Mouse (Mus musculus) embryonic facial prominence, embryonic 15.5 days (tissue): Measurements from ENCODE around the gene Tmem200c. TPM values are rescaled to one million over a fixed set of nuclear protein-coding genes. Genes with fewer than 3 reads are reported as not detected.
A peak's percentile ranks its signal among the peaks of the same experiment; 100 is the strongest.

Experiments
- ATAC-seq: fragments of 200-750 bp; cut with Nextera tagmentation; 2 replicates; pipeline ENCODE4 v1.8.0; 2017; ENCODE audit warnings: low read depth, moderate TSS enrichment; ENCODE audit not compliant: insufficient number of reproducible peaks, low FRiP score, low TSS enrichment
- H3K27ac ChIP-seq: fragments of 300-500 bp; sonication (generic); replicated peaks from 2 replicates; pipeline ENCODE4 v1.5.1; 2015; ENCODE audit warnings: mild to moderate bottlenecking, inconsistent platforms
- H3K27me3 ChIP-seq: fragments of 300-500 bp; sonication (generic); 2 replicates; pipeline ENCODE4 v1.6.1; 2015; ENCODE audit warnings: inconsistent platforms
- H3K36me3 ChIP-seq: fragments of 300-500 bp; sonication (generic); 2 replicates; pipeline ENCODE4 v1.6.1; 2015; ENCODE audit warnings: mild to moderate bottlenecking, inconsistent platforms
- H3K4me1 ChIP-seq: fragments of 300-500 bp; sonication (generic); 2 replicates; pipeline ENCODE4 v1.6.1; 2015; ENCODE audit warnings: inconsistent platforms
- H3K4me2 ChIP-seq: fragments of 300-500 bp; sonication (generic); replicated peaks from 2 replicates; pipeline ENCODE4 v1.6.1; 2015; ENCODE audit warnings: mild to moderate bottlenecking, inconsistent platforms
- H3K4me3 ChIP-seq: fragments of 300-500 bp; sonication (generic); replicated peaks from 2 replicates; pipeline ENCODE4 v1.5.1; 2015; ENCODE audit warnings: mild to moderate bottlenecking, inconsistent platforms
- H3K9ac ChIP-seq: fragments of 300-500 bp; sonication (generic); 2 replicates; pipeline ENCODE4 v1.6.1; 2015; ENCODE audit warnings: inconsistent platforms
- H3K9me3 ChIP-seq: fragments of 300-500 bp; sonication (generic); replicated peaks from 2 replicates; pipeline ENCODE4 v1.6.1; 2016; ENCODE audit warnings: inconsistent platforms
- WGBS: fragments of 180-500 bp; shearing (Covaris S2); methylation state at CpG from one replicate; pipeline ENCODE4 v1.1.7; 2015; 5-methylcytosine and 5-hydroxymethylcytosine counted together
- polyA plus RNA-seq: library from polyadenylated mRNA; unstranded; fragments of >200 nt; fragmentation: Nextera tagmentation; extraction: Ambion mirVana; gene quantifications from 2 replicates; pipeline ENCODE4 v1.2.1, GENCODE M21; 2015

The Tmem200c gene
- polyA plus RNA-seq, 1 experiment from 2014 or later, result 2.1 TPM

DNA sequence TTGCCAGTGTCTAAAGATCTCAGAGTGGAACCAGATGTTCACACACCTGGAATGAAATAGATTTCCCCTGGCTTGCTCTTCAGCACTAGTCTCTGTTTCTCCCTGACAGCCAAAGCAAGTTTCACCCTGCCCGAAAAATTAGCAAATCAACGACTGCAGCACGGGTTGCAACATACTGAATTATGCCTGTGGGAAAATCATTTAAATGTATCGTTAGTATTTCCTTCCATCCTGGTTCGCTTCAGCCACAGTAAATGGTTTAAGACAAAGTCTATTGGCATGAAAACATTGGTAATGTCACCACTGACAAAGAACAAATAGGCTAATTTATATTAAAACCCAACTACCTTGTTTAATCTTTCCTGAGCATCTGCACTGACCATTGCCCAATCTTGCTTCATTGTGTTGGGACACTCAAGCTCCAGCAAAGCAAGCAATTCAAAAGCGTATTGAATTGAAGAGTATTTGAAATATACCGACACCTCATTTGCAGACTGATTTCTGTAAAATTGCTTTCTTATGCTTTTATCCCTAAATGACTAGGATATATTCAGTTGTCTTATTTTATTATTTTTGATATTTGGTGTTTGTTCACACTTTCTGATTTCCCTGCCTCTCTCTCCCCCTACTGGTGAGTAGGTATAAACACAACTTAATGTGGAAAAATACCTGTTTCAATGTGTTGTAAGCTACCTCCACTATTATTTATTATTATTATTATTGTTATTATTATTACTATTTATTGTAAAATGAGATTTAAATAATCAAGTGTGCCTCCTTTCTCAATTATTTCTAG, 25.9 kb downstream of the Tmem200c start:
- Histone ChIP-seq H3K4me1 (no peaks in the 10 kb centered on the region), H3K4me3 (no peak overlapping the region), H3K9me3 (no peaks in the 10 kb centered on the region), H3K27me3 (no peaks in the 10 kb centered on the region), H3K27ac (no peak overlapping the region), H3K9ac (no peak overlapping the region), H3K36me3 (no peaks in the 10 kb centered on the region), H3K4me2 (no peak overlapping the region)
- no peak for ATAC-seq
- 55% methylated on average over 7 of the region's 7 CpGs for WGBS

DNA sequence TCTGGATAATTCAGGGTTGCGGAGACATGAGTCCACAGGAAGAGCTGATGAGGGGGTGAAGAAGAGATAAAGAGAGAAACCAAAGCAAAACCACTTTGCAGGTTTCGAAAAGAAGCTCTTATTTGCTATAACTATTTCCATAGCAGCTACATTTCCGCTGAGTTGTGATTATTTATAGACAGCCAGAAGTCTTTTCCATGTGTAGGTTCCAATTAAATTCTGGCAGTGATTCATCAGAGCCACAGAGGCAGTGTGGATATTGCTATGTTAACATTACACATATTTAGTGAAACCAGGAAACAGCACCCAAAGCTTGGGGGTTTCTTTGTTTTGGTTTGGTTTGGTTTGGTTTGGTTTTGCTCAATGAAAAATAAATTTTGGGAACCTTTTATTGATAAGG, 37.8 kb downstream of the Tmem200c start:
- Histone ChIP-seq H3K9me3 (no peaks in the 10 kb centered on the region), H3K4me1 (no peaks in the 10 kb centered on the region), H3K27ac (no peak overlapping the region), H3K9ac (no peak overlapping the region), H3K27me3 (no peaks in the 10 kb centered on the region), H3K36me3 (no peaks in the 10 kb centered on the region), H3K4me3 (no peak overlapping the region), H3K4me2 (no peak overlapping the region)
- WGBS, result 52% methylated on average over 3 of the region's 3 CpGs
- ATAC-seq, result no peak

DNA sequence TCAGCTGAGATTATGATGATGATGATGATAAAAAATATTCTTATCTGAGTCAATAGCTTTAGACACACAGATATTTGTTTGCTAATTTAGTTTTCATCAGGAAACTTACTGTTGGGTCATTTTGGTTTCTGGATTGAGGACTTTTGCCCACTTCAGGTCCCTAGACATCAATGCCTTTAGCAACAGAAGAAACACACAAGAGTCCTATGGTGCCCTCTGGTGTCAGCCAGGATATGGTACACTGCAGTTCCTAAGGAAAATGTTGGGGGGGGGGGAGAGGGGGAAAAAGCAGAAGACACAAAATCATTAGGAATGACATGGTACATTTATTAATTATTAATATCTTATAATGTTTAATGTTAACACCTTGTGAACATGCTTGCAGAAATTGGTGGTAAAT, 42.0 kb downstream of the Tmem200c start:
- H3K9me3 ChIP-seq, result no peaks in the 10 kb centered on the region
- H3K27ac ChIP-seq, result no peak overlapping the region

DNA sequence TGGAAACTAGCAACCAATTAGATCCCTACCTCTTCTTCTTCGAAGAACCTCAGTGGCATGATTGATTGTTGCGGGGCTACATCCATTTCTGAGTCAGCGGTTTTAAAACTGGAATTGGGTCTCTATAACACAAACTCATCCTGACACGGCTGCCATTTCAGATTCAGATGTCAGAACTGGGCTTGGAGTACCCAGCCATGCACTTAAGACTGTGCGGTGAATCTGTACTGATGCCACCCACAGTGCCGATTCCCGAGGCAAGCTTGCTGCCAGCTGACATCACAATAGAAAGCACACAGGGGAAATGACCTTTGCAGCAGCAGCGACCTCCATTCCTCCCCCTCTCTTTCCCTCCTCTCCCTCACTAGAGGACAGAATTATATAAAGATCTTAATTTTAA, 47.6 kb downstream of the Tmem200c start:
- no peaks in the 10 kb centered on the region for H3K27me3 ChIP-seq
- no peaks in the 10 kb centered on the region for H3K4me1 ChIP-seq
- no peak overlapping the region for H3K9ac ChIP-seq
- no peak for ATAC-seq
- no peak overlapping the region for H3K4me3 ChIP-seq
- no peak overlapping the region for H3K4me2 ChIP-seq
- H3K9me3 ChIP-seq, result no peaks in the 10 kb centered on the region
- no peak overlapping the region for H3K27ac ChIP-seq
- H3K36me3 ChIP-seq, result no peaks in the 10 kb centered on the region
- 49% methylated on average over 8 of the region's 8 CpGs for WGBS

More for the DNA sequence above, 42.0 kb downstream of the Tmem200c start:
- Histone ChIP-seq H3K27me3 (no peaks in the 10 kb centered on the region), H3K4me1 (no peaks in the 10 kb centered on the region), H3K36me3 (no peaks in the 10 kb centered on the region), H3K4me2 (no peak overlapping the region), H3K9ac (no peak overlapping the region), H3K4me3 (no peak overlapping the region)
- no peak for ATAC-seq

DNA sequence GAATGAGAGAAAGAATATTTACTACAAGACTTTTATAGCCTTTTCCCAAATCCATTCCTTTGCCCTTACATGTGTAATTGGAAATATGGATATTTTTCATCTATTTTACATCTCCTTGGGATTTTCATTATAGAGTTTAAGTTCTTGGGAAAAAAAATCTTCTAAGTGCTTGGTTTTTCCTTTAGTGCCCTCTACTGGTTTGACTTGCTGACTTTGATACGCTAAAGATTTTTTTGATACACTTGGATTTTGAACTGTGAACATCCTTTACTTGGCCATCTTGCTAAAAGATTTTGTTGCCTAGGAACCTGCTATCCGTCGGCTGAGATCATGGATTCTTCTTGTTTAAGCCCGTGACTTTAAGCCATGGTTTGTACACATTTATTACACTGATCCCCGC, 48.8 kb downstream of the Tmem200c start:
- 66% methylated on average over 5 of the region's 5 CpGs for WGBS
- Histone ChIP-seq H3K4me3 (no peak overlapping the region), H3K9me3 (no peaks in the 10 kb centered on the region), H3K9ac (no peak overlapping the region), H3K27me3 (no peaks in the 10 kb centered on the region), H3K4me2 (no peak overlapping the region), H3K27ac (no peak overlapping the region), H3K4me1 (no peaks in the 10 kb centered on the region), H3K36me3 (no peaks in the 10 kb centered on the region)
- no peak for ATAC-seq

DNA sequence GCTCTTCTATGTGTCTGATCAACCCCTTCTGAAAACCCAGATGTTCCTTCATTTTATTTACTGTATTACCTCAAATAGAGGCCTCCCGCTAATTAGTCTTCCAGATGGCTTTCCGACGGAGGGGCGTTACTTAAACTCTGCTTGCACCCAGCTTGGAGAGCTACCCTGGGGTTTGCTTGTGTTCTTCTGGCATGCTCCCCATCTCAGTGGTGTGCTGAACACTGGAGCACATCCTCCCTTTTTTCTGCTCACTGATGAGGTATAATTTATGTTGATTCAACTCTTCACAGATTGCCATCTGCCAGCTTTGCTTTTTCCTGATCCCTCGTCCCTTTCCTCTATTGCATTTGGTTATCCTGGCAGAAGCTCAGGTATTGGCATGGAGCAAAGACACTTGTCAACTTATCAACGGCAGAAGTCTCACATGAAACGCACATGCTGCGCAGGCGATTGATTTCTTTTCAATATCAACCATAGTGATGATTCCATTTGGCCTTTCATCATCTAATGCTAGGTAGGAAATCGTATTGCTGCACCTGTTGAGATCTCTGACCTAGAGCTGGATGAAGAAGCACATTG, 49.6 kb downstream of the Tmem200c start:
- WGBS, result 66% methylated on average over 10 of the region's 10 CpGs
- ATAC-seq, result no peak

DNA sequence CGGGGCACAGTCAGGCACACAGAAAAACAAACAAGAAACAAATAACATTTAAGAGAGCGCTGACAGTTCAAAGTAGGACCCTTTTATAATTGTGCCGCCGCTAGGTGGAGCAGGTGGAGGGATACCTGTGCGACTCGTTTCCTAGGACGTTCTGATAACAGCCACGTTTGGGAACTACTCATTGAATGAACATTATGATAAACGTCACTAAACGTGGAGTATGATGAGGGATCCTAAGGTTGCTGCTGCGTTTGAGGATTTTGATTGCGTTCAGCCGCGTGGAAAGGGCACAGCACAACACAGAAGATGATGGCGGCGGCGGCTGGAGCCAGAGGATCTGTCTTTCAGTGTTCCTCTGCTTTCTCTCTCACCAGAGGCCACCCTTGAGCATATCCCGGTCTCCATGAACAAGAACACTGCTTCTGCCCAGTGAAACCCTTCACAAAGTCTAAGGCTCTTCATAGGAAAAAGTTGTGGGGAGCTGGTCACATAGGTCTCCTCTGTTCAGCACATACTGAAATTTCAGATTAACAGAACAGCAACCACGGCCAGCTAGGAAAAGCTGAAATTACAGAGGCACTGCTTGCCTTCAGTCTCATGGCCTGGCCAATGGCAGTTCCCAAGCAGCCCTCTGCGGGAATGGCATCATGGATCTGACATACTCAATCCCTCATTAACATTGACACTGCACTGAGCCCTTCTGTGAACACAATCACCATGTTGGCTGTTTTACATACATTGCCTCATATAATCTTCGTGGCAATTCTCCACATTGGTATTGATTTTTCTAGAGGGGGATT, 55.5 kb downstream of the Tmem200c start:
- 12% methylated on average over 21 of the region's 21 CpGs for WGBS
- H3K4me2 ChIP-seq, result peak overlapping the region; percentile 49
- H3K4me3 ChIP-seq, result peak overlapping the region; percentile 34
- no peaks in the 10 kb centered on the region for H3K27me3 ChIP-seq
- no peaks in the 10 kb centered on the region for H3K9me3 ChIP-seq
- no peak overlapping the region for H3K27ac ChIP-seq
- H3K4me1 ChIP-seq, result 0 out of 2 replicates have a peak, but pooled peaks cover 6% of the 10 kb centered on the region
- H3K36me3 ChIP-seq, result no peaks in the 10 kb centered on the region
- ATAC-seq, result no peak
- H3K9ac ChIP-seq, result no peak overlapping the region

More for the DNA sequence above, 49.6 kb downstream of the Tmem200c start:
- no peaks in the 10 kb centered on the region for H3K4me1 ChIP-seq
- H3K9ac ChIP-seq, result no peak overlapping the region
- no peak overlapping the region for H3K27ac ChIP-seq
- H3K36me3 ChIP-seq, result no peaks in the 10 kb centered on the region
- H3K4me3 ChIP-seq, result no peak overlapping the region
- no peak overlapping the region for H3K4me2 ChIP-seq
- no peaks in the 10 kb centered on the region for H3K27me3 ChIP-seq
- H3K9me3 ChIP-seq, result no peaks in the 10 kb centered on the region

DNA sequence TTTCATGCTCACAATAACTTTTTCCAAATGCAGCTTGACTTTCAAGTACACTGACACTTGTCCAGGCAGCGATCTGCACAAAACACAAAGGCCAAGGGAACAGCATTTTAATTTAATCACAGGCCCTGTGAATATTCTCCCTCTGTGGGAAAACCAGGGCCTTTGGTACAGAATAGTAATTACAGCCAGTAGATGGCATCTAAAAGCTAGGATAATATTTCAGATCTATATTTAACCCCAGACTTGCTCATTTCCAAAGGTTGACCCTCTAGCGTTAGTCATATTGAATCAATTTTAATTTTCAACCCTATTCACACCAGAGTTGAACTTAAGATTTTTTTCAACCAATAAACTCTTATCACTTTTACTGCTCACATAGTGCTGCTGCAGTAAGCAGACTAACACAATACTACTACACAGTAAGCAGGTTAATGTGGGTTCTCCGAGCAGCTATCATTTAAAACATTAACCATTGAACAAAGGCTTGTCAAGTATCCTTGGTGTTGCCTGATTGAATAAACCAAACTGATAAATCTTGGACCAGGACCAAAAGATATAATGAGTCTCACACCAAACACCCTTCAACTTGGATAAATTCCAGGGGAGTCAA, 57.2 kb downstream of the Tmem200c start:
- H3K9me3 ChIP-seq, result no peaks in the 10 kb centered on the region
- 0 out of 2 replicates have a peak, but pooled peaks cover 6% of the 10 kb centered on the region for H3K4me1 ChIP-seq
- no peak overlapping the region for H3K27ac ChIP-seq
- ATAC-seq, result no peak
- H3K27me3 ChIP-seq, result no peaks in the 10 kb centered on the region
- no peak overlapping the region for H3K9ac ChIP-seq
- H3K4me3 ChIP-seq, result no peak overlapping the region
- 61% methylated on average over 3 of the region's 3 CpGs for whole genome bisulfite sequencing
- H3K36me3 ChIP-seq, result no peaks in the 10 kb centered on the region
- H3K4me2 ChIP-seq, result no peak overlapping the region

DNA sequence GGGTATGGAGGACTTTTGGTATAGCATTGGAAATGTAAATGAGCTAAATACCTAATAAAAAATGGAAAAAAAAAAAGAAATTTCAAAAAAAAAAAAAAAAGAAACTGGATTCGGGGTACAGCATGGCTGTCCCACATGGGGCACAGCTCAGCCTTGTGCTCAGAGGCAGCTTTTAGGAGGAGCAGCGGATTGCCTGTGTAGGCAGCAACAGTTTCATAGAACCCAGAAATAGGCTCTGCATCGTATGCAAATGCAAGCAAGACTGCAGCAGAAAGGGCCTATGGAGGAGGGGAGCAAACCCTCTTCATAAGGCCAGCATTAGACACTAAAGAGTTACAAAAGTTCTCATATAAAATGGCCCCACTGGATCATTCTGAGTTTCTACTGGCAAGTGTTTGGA, 64.2 kb downstream of the Tmem200c start:
- H3K4me2 ChIP-seq, result no peak overlapping the region
- H3K9ac ChIP-seq, result no peak overlapping the region
- no peak overlapping the region for H3K4me3 ChIP-seq
- ATAC-seq, result no peak
- 86% methylated on average over 3 of the region's 3 CpGs for WGBS
- H3K27me3 ChIP-seq, result no peaks in the 10 kb centered on the region
- no peaks in the 10 kb centered on the region for H3K36me3 ChIP-seq
- H3K4me1 ChIP-seq, result no peaks in the 10 kb centered on the region
- no peaks in the 10 kb centered on the region for H3K9me3 ChIP-seq
- H3K27ac ChIP-seq, result no peak overlapping the region
